Mouse (Mus musculus): ENCODE measurements around the gene Atad5. TPM values are rescaled to one million over a fixed set of nuclear protein-coding genes. Genes with fewer than 3 reads are reported as not detected.

The Atad5 gene
- total RNA-seq, 2 experiments from 2014 or later, result 0.77 to 0.87 TPM

DNA sequence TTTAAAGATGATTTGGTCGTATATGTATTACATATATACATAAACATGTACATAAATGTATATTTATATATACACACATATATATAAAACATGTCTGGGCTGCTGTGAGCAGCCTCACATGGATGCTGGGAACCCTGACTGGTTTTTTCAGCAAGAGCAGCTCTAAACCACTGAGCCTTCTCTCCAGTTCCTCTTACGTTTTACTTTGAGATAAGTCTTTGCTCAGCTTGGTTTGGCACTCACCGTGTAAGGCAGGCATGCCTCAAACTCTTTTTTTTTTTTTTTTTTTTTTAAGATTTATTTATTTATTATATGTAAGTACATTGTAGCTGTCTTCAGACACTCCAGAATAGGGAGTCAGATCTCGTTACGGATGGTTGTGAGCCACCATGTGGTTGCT is 61.4 kb downstream of the Atad5 start:
- no peak for DNase-seq

DNA sequence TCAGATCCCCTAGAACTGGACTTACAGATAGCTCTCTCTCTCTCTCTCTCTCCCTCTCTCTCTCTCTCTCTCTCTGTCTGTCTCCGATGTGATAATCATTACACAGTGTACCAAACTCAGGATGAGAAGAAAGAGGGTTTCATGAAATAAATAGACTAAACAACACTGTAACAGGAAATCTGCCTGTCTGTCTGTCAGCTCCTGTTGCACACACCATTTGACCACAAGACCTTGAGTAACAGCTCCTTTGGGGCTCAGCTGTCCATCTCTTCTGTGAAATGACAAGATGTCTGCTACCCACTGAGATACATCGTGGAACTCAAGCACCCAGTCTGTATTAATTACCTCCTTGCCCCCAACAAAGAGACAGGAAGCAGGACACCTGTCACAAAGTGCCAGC is 62.3 kb downstream of the Atad5 start:
- no peak for DNase-seq

DNA sequence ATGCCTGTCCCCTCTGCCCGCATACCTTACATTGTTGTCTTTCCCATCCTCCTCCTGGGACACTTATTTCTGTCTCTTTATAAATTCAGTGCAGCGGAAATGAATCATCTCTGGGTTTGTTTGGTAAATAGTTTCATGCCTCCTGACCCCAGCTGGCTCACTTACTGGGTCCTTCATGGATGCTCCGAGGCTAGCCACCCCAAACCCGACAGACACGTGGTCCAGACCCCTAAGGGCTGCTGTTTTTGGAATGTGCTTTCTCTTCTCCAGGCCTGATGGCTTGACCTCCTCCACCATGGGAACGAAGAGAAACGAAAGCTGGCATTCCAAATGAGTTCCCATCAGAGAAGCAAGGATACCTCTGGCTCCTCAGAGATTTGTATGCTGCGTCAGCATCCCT is 63.2 kb downstream of the Atad5 start:
- DNase-seq, result no peak

- peak; percentile 96 to 97 for DNase-seq
These were observed 64.8 kb downstream of the Atad5 start, which contains the start of gene Adap2 for GRCm38 (mm10) chr11:80153857-80154495. Adap2 (plus strand) TSS chr11:80154105.

DNA sequence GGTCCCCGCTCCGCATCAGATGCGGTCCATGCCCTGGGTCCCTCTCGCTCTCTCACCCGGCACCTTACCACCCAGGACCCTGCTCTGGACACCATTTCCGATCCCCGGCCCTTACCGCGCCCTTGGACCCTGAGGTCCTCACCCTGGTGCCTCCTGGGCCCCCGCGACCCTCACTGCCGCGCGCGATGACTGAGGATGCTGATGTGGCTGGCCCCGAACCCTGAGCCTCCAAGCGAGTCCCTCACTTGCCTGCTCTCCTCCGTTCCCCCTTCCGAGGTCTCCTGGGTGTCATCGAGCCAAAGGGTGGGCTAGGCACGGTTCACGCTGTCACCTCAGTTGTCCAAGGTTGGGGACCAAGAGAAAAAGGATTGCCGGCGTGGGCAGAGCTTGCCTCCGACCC is 65.3 kb downstream of the Atad5 start:
- no peak for DNase-seq

GRCm38 (mm10) chr11:80155541-80155940 is 66.3 kb downstream of the Atad5 start:
- no peak for DNase-seq

GRCm38 (mm10) chr11:80155961-80156360 is 66.8 kb downstream of the Atad5 start:
- DNase-seq, result no peak

GRCm38 (mm10) chr11:80156841-80157240 is 67.6 kb downstream of the Atad5 start:
- no peak for DNase-seq

GRCm38 (mm10) chr11:80159018-80159417 is 69.8 kb downstream of the Atad5 start:
- no peak for DNase-seq

DNA sequence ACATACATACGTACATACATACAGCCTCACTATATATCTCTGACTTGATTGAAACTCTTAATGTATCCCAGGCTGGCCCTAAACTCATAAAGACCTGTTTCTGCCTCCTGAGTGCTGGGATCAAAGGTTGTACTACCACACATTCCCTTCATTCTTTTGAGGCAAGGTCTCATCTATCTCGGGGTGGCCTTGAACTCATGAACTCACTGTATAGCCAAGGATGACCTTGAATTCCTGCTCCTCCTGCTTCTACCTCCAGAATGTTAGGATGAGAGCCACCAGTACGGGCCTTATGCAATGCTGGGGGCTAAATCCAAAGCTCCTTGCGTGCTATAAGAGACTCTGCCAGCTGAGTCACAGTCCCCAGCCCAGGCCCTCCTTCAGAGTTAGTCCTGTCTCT is 71.8 kb downstream of the Atad5 start:
- DNase-seq, result no peak

GRCm38 (mm10) chr11:80163362-80164116 is 74.3 kb downstream of the Atad5 start:
- no peak for DNase-seq

GRCm38 (mm10) chr11:80164224-80164623 is 75.0 kb downstream of the Atad5 start:
- no peak for DNase-seq

DNA sequence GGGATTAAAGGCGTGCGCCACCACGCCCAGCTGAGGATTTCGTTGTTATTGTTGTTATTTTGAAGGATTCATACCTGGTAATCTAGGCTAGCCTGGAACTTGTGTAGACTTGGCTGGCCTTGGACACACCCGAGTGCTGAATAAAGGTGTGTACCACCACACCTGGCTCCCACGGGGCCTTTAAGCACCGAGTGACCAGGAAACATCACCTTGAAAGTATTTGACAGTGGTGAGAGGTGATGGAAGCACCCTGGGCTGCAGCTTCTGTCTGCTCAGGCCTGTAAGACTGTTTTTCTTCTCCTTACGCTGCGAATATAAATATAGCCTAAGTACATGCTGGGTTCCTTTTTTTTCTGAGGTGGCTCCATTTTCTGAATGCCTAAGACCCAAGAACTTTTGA is 78.9 kb downstream of the Atad5 start:
- DNase-seq, result no peak

DNA sequence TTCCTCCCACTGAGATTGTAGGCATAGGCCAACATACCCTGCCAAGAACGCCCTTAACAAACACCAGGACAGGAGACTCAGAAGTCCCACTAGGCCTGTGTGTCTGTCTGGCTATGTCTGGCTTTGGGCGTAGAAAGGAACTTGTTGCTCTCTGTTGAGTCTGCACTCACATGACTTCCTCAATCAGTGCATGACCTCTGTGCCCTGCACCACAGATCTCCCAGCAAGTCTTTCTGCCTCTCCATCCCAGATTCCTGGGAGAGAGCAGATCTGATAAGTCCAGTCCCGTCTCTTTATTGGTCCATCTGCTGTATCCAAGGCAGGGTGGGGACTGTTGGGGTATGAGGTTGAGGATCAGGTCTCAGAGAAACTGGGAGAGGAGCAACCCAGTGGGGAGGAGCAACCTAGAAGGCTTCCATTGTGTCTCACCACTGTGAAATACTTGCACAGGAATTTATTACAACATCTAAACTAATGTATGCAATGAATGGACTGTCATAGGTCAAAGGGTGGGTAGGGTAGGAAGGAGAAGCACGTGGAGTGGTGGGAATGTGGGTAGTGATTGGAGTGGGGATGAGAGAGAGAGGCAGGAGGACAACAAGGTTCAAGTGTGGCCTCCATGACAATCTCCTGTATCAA is 79.5 kb downstream of the Atad5 start:
- peak in 1 of 2 experiments; percentile 66 for DNase-seq

DNA sequence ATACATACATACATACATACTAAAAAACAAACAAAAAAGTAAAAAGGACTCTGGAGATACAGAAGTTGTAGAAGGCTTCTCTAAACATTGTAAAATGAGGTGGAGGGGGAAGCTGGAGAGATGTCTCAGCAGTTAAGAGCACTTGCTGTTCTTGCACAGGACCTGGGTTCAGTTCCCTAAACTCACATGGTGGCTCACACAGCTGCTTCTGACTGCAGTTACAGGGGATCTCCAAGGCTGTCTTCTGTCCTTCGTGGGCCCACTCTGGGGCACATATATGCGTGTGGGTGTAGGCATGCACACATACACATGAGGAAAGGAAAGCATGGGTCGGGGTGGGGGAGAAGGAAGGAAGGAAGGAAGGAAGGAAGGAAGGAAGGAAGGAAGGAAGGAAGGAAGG is 80.4 kb downstream of the Atad5 start:
- DNase-seq, result no peak

DNA sequence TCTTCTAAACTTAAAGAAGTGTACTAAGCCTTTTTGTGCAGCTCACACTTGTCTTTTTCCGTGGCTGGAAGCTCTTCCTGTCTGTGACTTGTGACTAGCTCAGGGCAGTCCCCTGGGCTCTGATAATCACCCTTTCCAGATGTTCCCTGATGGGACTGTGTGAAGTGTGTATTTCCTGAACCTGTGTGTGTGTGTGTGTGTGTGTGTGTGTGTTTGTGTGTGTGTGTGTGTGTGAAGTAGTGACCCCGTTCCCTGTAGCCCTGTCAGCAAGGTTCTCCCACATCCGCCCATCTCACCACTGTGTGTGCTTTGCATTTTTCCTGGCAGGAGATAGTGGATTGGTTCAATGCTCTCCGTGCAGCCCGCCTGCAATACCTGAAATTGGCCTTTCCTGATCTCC is 81.2 kb downstream of the Atad5 start:
- no peak for DNase-seq

DNA sequence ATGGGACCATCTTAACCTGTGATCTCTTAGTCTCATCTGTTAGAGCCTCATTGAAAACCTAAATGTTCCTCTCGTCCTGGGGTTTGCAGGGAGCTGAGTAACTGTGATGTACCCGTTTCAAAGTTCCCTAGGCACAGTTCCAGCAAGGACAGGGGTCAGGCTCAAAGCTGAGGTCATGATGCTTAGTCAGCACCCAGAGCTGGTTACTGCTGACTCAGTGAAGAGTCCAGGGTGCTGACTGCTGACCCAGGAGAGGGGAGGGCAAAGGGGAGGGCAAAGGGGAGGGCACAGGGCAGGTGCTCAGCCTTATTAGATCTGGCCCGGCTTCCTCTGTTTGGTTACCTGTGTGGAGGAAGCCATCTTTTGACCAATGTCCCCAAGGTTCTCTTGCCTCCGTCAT is 82.7 kb downstream of the Atad5 start:
- DNase-seq, result peak in 1 of 2 experiments; percentile 76

DNA sequence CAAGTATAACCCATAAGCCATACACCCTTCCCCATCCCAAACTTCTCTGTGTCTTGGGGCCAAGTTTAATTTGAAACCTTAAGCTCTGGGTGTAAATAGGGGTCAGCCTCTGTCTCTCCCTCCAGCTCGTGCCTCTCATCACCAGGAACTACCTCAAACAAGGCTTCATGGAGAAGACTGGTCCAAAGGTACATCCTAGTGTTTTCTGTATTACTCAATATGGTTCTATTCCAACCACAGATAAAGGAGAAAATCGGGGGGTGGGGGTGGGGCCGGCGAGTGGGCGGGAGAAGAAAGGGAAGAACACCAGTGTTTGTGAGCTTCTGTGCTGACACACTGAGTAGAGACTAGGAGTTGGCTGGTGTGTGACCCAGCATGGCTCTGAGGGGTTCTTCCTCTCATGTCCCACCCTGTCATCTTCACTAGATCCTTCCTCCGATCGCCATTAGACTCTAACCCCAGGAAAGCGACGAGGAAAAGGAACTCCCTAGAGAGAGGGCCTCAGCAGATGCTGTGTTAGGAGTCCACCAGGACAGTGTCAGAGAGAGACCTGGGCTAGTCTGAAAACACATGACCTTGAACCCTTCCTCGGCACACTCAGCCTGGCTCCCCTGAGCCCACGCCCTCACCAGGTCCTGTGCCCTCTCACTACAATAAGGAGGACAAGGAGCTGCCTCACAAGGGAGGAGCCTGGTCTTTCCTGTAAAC is 84.9 kb downstream of the Atad5 start:
- DNase-seq, result no peak

DNA sequence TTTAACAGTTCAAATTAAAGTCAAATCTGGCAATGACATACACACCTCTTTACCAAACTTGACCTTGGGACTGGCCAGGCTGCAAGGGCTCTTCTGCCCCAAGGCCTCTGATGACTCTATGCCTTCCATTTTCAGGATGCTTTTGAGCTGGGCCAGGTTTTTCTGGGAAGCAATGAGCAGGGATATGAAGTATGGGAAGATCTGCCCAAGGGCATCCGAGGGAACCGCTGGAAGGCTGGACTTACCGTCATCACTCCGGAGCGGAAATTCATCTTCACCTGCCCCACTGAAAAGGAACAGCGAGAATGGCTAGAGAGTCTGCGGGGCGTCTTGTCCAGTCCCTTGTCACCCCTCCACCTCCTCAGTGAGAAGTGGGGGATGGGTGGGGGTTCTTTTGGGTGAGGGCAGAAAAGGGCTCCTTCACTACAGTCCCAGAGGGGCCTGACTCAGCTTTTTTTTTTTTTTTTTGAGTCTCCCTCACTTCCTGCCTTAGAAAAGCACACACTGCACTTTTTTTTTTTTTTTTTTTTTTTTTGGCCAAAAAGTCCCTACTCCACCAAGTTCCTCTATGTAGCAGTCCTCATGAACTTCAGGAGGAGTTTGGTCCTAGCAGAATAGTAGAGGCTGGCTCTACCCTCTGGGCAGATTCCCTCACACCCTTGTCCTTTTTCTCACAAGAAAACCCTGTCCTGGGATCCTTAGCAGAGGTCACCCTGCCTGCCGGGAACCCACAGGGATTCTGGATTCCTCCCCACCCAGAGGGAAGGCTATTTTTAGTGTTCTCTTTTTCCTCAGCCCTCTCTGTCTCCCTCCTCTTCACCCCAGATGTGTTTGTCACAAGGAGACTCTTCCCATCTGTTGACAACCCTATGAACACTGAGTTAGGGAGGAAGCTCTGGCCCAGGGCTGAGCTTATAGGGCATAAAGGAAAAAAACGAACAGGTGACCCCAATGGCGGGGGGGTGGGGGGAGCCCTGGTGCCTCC is 88.0 kb downstream of the Atad5 start:
- peak; percentile 55 to 67 for DNase-seq

DNA sequence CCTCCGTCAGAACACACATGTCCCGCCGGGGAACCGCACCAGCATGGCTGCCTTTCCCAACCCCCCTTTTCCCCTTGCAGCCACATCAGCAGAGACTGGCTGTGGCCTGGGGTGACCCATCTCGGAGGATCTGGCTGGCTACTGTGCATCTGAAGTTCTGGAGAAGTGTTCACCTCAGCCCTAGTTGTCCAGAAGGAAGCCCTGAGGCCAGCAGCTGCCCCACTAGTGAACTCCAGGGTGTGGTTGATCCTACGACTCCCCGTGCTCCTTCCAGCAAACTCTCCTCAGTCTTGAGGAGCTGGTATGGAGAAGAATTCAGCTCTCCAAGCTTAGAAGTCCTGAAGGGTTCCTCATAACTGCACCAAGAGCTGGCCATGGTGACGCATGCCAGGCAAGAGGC is 89.1 kb downstream of the Atad5 start:
- DNase-seq, result no peak

DNA sequence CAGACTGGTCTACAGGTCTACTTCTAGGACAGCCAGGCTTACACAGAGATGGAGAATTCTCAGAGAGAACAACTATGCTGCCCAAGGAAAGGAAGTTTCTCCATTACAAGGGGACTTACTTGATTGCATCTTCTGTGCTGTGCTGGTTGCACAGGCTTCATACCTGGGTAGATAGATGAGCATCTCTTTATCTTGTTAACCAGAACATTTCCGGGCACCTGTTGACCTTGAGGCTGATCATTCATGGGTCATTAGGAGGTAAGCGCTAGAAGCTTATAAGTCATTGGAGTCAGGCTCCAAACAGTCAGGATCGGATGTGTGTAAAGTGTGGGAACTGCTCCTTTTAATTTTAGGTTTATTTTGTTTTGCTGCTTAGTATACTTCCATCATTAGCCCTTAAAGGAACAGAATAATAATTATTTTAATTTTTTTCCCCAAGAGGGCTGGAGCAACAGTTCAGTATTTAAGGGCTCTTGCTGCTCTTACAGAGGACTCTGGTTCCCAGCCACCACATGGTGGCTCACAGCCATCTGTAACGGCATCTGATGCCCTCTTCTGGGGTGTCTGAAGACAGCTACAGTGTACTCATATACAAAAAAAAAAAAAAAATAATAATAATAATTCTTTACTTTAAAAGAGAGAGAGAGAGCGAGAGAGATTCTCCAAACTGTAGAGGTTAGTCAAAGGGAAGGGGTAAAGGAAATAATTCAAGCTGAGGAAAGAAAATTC is 92.0 kb downstream of the Atad5 start:
- DNase-seq, result no peak
